Mouse (Mus musculus) hindbrain, embryonic 14.5 days (tissue): Measurements from ENCODE around the gene Hyal1. TPM values are rescaled to one million over a fixed set of nuclear protein-coding genes. Genes with fewer than 3 reads are reported as not detected.

Experiments used
- ATAC-seq: fragments of 200-750 bp; cut with Nextera tagmentation; 2 replicates; pipeline ENCODE4 v1.8.0; 2017; ENCODE audit warnings: moderate number of reproducible peaks, mild to moderate bottlenecking, moderate TSS enrichment, moderate library complexity; ENCODE audit not compliant: low FRiP score
- DNase-seq: peaks from one replicate; pipeline ENCODE4 v3.0.0-alpha.2; 2015; ENCODE audit warnings: low spot score
- H3K27ac ChIP-seq: fragments of 300-500 bp; sonication (generic); 2 replicates; pipeline ENCODE4 v1.5.1; 2014; ENCODE audit warnings: mild to moderate bottlenecking, moderate library complexity
- H3K27me3 ChIP-seq: fragments of 300-500 bp; sonication (generic); 2 replicates; pipeline ENCODE4 v1.6.1; 2014; ENCODE audit warnings: mild to moderate bottlenecking, low read length, mixed read lengths; ENCODE audit not compliant: control insufficient read depth, insufficient read depth
- H3K36me3 ChIP-seq: fragments of 300-500 bp; sonication (generic); replicated peaks from 2 replicates; pipeline ENCODE4 v1.6.1; 2014; ENCODE audit not compliant: control insufficient read depth, insufficient read depth
- H3K4me1 ChIP-seq: fragments of 300-500 bp; sonication (generic); replicated peaks from 2 replicates; pipeline ENCODE4 v1.6.1; 2014; ENCODE audit warnings: antibody characterized with exemption, low read length, mixed read lengths; ENCODE audit not compliant: control insufficient read depth, insufficient read depth
- H3K4me2 ChIP-seq: fragments of 300-500 bp; sonication (generic); replicated peaks from 2 replicates; pipeline ENCODE4 v1.6.1; 2014; ENCODE audit warnings: mild to moderate bottlenecking, moderate library complexity
- H3K4me3 ChIP-seq: fragments of 300-500 bp; sonication (generic); replicated peaks from 2 replicates; pipeline ENCODE4 v1.5.1; 2014; ENCODE audit warnings: mild to moderate bottlenecking, low read length
- H3K9ac ChIP-seq: fragments of 300-500 bp; sonication (generic); 2 replicates; pipeline ENCODE4 v1.6.1; 2014
- H3K9me3 ChIP-seq: fragments of 300-500 bp; sonication (generic); 2 replicates; pipeline ENCODE4 v1.6.1; 2016; ENCODE audit warnings: low read length; ENCODE audit not compliant: control insufficient read depth
- WGBS: fragments of 180-500 bp; shearing (Covaris S2); extraction: QIAGEN DNeasy Blood & Tissue Kit; methylation state at CpG from one replicate; pipeline ENCODE4 v1.1.7; 2014; 5-methylcytosine and 5-hydroxymethylcytosine counted together
- polyA plus RNA-seq: library from polyadenylated mRNA; unstranded; fragments of >200 nt; fragmentation: Nextera tagmentation; extraction: Ambion mirVana; gene quantifications from 2 replicates; pipeline ENCODE4 v1.2.1, GENCODE M21; 2014

Hyal1 gene
- polyA plus RNA-seq, 1 experiment from 2014 or later = 3.1 TPM

DNA sequence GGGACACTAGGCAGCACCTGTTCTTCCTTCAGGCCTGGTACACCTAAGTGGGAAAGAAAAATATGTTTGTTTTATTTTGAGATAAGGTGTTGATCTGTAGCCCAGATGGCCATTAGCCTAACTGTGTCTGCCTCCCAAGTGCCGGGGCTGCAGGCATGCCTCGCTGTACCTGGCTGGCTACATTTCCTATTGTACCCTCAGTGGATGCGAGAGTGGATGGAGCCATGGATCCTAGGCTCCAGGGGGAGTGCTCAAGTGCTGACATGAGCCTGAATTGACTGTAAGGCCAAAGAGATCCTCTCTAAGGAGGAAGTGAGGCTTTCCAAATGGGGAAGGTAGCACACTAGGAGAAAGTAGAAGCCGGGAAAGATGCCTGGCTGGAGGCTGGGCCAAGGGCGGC is 28.8 kb upstream of the Hyal1 start:
- Histone ChIP-seq H3K36me3 (peaks cover 15% of the 10 kb centered on the region), H3K27ac (no peak overlapping the region), H3K27me3 (peaks cover 43% of the 10 kb centered on the region), H3K4me2 (no peak overlapping the region), H3K4me3 (no peak overlapping the region), H3K9me3 (no peaks in the 10 kb centered on the region), H3K4me1 (peaks cover 24% of the 10 kb centered on the region), H3K9ac (no peak overlapping the region)
- ATAC-seq (no peak), DNase-seq (no peak)
- 81% methylated on average over 5 of the region's 5 CpGs for WGBS

DNA sequence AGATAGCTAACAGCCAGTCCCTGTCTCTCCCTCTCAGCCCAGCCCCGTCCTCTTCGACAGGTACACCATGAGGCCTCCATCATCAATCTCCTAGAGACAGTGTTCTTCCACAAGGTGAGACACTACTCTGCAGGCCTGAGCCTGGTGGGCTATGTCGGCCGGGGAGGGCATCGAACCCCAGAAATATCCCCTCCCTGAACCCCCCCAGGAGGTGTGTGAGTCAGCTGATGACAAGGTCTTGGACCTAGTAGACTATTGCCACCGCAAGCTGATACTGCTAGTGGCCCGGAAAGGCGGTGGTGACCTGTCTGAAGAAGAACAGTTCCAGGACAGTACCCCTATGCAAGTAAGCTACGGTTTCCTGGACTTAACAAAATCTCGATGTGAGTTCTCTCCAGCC is 27.9 kb upstream of the Hyal1 start:
- H3K4me2 ChIP-seq = no peak overlapping the region
- DNase-seq (no peak), ATAC-seq (no peak)
- H3K27me3 ChIP-seq = peaks cover 45% of the 10 kb centered on the region
- H3K36me3 ChIP-seq = peaks cover 15% of the 10 kb centered on the region
- no peaks in the 10 kb centered on the region for H3K9me3 ChIP-seq
- H3K4me1 ChIP-seq = peaks cover 30% of the 10 kb centered on the region
- no peak overlapping the region for H3K27ac ChIP-seq
- H3K4me3 ChIP-seq = no peak overlapping the region
- no peak overlapping the region for H3K9ac ChIP-seq
- 90% methylated on average over 10 of the region's 10 CpGs for WGBS

GRCm38 (mm10) chr9:107549297-107550074 is 27.2 kb upstream of the Hyal1 start:
- Histone ChIP-seq H3K9ac (no peak overlapping the region), H3K4me2 (no peak overlapping the region), H3K4me1 (peaks cover 32% of the 10 kb centered on the region), H3K27ac (no peak overlapping the region), H3K4me3 (no peak overlapping the region), H3K36me3 (peaks cover 9% of the 10 kb centered on the region), H3K9me3 (no peaks in the 10 kb centered on the region), H3K27me3 (peaks cover 45% of the 10 kb centered on the region)
- ATAC-seq (no peak), DNase-seq (no peak)
- WGBS = 87% methylated on average over 20 of the region's 20 CpGs

DNA sequence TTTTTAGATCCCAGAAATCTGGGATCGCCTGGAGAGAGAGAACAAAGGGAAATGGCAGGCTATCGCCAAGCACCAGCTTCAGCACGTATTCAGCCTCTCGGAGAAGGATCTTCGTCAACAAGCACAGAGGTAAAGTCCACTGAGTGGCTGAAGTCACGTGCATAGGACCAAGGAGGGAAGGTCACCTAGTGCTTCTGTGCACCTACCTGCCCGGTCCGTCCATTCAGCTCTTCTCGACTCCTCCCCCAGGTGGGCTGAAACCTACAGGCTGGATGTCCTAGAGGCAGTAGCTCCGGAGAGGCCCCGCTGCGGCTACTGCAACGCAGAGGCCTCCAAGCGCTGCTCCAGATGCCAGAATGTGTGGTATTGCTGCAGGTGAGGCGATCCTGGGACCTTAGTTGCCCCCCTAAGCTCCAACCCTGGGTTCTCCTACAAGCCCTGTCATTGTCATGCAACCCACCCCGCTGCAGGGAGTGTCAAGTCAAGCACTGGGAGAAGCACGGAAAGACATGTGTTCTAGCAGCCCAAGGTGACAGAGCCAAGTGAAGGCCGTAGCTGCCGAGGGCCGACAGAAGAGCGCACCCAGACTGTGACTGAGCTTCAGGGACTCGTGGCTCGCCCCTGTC is 26.1 kb upstream of the Hyal1 start:
- H3K36me3 ChIP-seq = no peaks in the 10 kb centered on the region
- H3K4me1 ChIP-seq = peaks cover 38% of the 10 kb centered on the region
- no peak for ATAC-seq
- peak overlapping the region; percentile 59 for H3K4me2 ChIP-seq
- 0 out of 2 replicates have a peak overlapping the region, but pooled peaks have one; percentile 33 for H3K4me3 ChIP-seq
- H3K9ac ChIP-seq = peak overlapping the region; percentile 59; the same call in 1 of the 2 replicates
- no peak for DNase-seq
- WGBS = 23% methylated on average over 23 of the region's 23 CpGs
- H3K9me3 ChIP-seq = no peaks in the 10 kb centered on the region
- peaks cover 45% of the 10 kb centered on the region for H3K27me3 ChIP-seq
- H3K27ac ChIP-seq = no peak overlapping the region

- Histone ChIP-seq H3K4me1 (peaks cover 44% of the 10 kb centered on the region), H3K4me3 (peak within 1 kb of the TSS; percentile 33), H3K27ac (no peak within 1 kb of the TSS), H3K36me3 (no peaks in the 10 kb centered on the region), H3K27me3 (peaks cover 45% of the 10 kb centered on the region), H3K9ac (peak within 1 kb of the TSS; percentile 59), H3K4me2 (peak within 1 kb of the TSS; percentile 59), H3K9me3 (no peaks in the 10 kb centered on the region)
- DNase-seq = no peak
- no peak for ATAC-seq
- WGBS = 2% methylated on average over 63 of the region's 63 CpGs
Observed at GRCm38 (mm10) chr9:107551117-107551889, 25.4 kb upstream of the Hyal1 start, which contains the start of gene Rassf1. Rassf1 (plus strand) TSS chr9:107551555.

DNA sequence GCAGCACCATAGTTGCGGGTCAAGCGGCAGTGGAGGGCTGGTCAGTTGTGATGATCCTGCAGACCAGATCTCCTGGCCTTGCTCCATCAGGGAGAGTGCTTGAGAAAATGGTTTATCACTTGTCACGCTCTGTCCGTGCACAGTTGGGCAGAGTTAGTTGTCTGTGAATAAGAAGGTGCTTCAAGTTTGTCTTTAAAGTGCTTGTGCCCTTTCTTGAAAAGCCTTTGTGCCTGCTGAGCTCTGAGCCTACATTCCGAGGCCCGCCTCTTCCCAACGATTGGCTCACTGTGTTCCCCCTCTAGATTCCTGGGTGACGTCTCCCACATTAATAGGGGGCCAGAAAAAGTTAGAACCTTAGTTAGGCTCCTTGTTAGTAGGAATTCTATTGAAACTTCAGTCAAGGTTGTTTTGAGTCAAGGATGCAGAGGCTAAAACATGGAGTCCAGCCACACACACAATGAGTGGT is 24.8 kb upstream of the Hyal1 start:
- Histone ChIP-seq H3K27ac (no peak overlapping the region), H3K27me3 (peaks cover 45% of the 10 kb centered on the region), H3K4me2 (peak overlapping the region; percentile 59), H3K36me3 (no peaks in the 10 kb centered on the region), H3K9me3 (no peaks in the 10 kb centered on the region), H3K9ac (peak overlapping the region; percentile 59), H3K4me1 (peaks cover 44% of the 10 kb centered on the region), H3K4me3 (peak overlapping the region; percentile 33)
- 10% methylated on average over 8 of the region's 8 CpGs for WGBS
- ATAC-seq = no peak
- no peak for DNase-seq

DNA sequence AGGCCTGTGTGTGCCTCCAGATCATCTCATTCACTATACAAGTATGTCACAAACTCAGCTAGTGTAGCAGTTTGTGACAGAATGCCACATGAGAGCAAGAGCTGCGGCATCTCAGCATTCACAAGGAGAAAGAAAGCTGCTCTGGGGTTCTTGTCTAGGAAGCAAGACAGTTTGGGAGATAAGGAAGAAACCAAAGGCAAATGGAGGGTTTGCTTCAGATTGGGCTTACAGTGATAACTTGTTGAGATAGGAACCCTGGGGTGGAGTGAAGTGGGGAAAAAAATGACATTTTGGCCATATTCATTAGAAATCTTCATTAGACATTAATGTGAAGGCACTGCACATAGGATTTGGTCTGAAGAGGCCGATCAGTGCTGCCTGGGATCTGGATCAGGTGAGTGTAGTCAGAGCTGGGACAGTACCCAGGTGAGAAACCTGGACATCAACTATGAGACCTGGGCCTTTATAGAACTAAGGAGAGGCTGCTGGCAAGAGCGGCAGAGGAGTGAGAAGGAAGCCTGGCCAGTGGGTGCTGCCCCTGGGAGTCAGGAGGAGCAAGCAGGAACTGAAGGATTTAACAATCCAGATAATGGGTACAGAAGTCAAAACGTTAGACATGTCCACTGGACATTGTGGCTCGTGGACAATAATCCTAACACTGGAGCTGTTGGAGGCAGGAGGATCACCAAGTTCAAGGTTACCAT is 23.9 kb upstream of the Hyal1 start:
- H3K4me3 ChIP-seq = peak overlapping the region; percentile 74
- H3K9ac ChIP-seq = no peak overlapping the region
- no peak for DNase-seq
- no peaks in the 10 kb centered on the region for H3K9me3 ChIP-seq
- ATAC-seq = no peak
- peaks cover 37% of the 10 kb centered on the region for H3K4me1 ChIP-seq
- peaks cover 45% of the 10 kb centered on the region for H3K27me3 ChIP-seq
- WGBS = 84% methylated on average over 5 of the region's 5 CpGs
- H3K36me3 ChIP-seq = peaks cover 8% of the 10 kb centered on the region
- no peak overlapping the region for H3K27ac ChIP-seq
- peak overlapping the region; percentile 75 for H3K4me2 ChIP-seq

DNA sequence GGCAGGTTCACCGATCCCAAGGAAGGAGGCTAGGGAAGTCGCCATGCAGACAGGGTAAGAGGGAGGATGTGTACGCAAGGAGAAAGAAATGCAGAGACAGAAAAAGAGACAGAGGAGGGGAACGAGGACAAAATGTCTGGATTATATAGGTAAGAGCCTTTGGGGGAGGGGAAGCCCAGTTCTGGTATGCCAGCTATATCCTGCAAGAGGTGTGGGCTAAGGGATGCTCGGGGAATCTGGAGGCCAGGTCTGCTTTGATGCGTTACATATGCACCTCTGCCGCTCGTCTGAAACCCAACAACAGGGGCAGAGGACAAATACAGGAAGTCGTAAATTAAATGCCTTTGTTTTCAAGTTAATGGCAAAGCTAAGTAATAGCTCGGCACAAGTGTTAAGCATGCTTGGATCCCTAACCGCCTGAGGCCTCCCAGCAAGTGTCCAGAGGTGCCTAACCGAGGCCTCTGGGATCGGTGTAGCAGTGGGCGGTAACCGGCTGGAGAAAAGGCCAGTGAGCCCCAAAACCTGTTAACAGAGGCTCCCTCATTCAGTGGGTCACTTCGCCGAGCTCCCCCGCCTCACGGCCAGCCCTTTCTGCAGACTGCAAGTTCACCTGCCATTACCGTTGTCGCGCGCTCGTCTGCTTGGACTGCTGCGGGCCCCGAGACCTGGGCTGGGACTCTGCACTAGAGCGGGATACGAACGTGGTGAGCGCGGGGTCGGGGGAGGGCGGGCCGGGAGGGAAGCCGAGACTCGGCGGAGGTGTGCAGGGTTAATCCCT is 23.0 kb upstream of the Hyal1 start:
- Histone ChIP-seq H3K36me3 (peaks cover 16% of the 10 kb centered on the region), H3K9me3 (no peaks in the 10 kb centered on the region), H3K4me2 (peak overlapping the region; percentile 75), H3K9ac (peak overlapping the region; percentile 63), H3K4me3 (peak overlapping the region; percentile 74), H3K27me3 (peaks cover 43% of the 10 kb centered on the region), H3K27ac (peak overlapping the region; percentile 73), H3K4me1 (peaks cover 37% of the 10 kb centered on the region)
- ATAC-seq = peak; percentile 69; the same call in 1 of the 2 replicates
- DNase-seq = no peak
- 5% methylated on average over 36 of the region's 37 CpGs for WGBS
